Mouse (Mus musculus) megakaryocyte, embryonic 14.5 days (primary cell): ENCODE measurements around the gene Utf1. TPM values are rescaled to one million over a fixed set of nuclear protein-coding genes. Genes with fewer than 3 reads are reported as not detected.

Experiments
- H3K27me3 ChIP-seq: replicated peaks from 2 replicates; pipeline ENCODE3; 2012; ENCODE audit warnings: inconsistent platforms
- H3K36me3 ChIP-seq: replicated peaks from 2 replicates; pipeline ENCODE3; 2012; ENCODE audit warnings: low read length, inconsistent platforms, mixed read lengths
- H3K4me1 ChIP-seq: 2 replicates; pipeline ENCODE4 v1.6.1; 2012; ENCODE audit warnings: inconsistent platforms
- H3K4me3 ChIP-seq: replicated peaks from 2 replicates; pipeline ENCODE3; 2012; ENCODE audit warnings: moderate library complexity, mild to moderate bottlenecking, inconsistent platforms
- H3K9me3 ChIP-seq: 2 replicates; pipeline ENCODE4 v1.6.1; 2012; ENCODE audit warnings: inconsistent platforms
- FLI1 ChIP-seq: IDR thresholded peaks from 2 replicates; pipeline ENCODE4 v1.6.1; 2012; ENCODE audit warnings: low read length, inconsistent platforms, mixed read lengths
- GATA1 ChIP-seq: IDR thresholded peaks from 3 replicates; pipeline ENCODE4 v1.6.1; 2012; ENCODE audit warnings: mixed read lengths, low read length, inconsistent platforms, borderline replicate concordance
- polyA plus RNA-seq: library from polyadenylated mRNA; stranded (reverse); fragments of >175 nt; gene quantifications from 2 replicates; pipeline ENCODE4 v1.2.3, GENCODE M21; 2012; ENCODE audit warnings: low replicate concordance; ENCODE audit not compliant: insufficient read depth

Gene Utf1
- not detected in 2 replicates for polyA plus RNA-seq

GRCm38 (mm10) chr7:139943674-139944281 is at the start of gene Utf1:
Gene Utf1 (plus strand): TSS chr7:139943789.
- H3K4me3 ChIP-seq, result peak within 1 kb of the TSS; percentile 81

GRCm38 (mm10) chr7:139894655-139895557 is 48.7 kb upstream of the Utf1 start, which contains the start of gene Kndc1:
Gene Kndc1 (plus strand): TSS chr7:139894696.
- Histone ChIP-seq H3K27me3 (peaks cover 87% of the 10 kb centered on the region), H3K4me3 (peak within 1 kb of the TSS; percentile 38), H3K9me3 (no peaks in the 10 kb centered on the region; the same call in 1 of the 2 replicates), H3K4me1 (no peaks in the 10 kb centered on the region), H3K36me3 (no peaks in the 10 kb centered on the region)
- TF ChIP-seq GATA1, result no peak
- TF ChIP-seq FLI1, result no peak

More at GRCm38 (mm10) chr7:139943674-139944281, at the start of gene Utf1:
- Histone ChIP-seq H3K9me3 (peaks cover 3% of the 10 kb centered on the region; the same call in 1 of the 2 replicates), H3K36me3 (no peaks in the 10 kb centered on the region), H3K4me1 (peaks cover 13% of the 10 kb centered on the region), H3K27me3 (peaks cover 91% of the 10 kb centered on the region)
- no peak for TF ChIP-seq GATA1
- TF ChIP-seq FLI1, result no peak

- Histone ChIP-seq H3K4me3 (no peak overlapping the region), H3K4me1 (no peaks in the 10 kb centered on the region; the same call in 1 of the 2 replicates), H3K27me3 (peaks cover 92% of the 10 kb centered on the region), H3K36me3 (no peaks in the 10 kb centered on the region), H3K9me3 (no peaks in the 10 kb centered on the region; the same call in 1 of the 2 replicates)
- TF ChIP-seq GATA1, result no peak
These were observed 47.3 kb upstream of the Utf1 start for GRCm38 (mm10) chr7:139896271-139896670.

GRCm38 (mm10) chr7:139896796-139897195 is 46.8 kb upstream of the Utf1 start:
- no peaks in the 10 kb centered on the region; the same call in 1 of the 2 replicates for H3K4me1 ChIP-seq
- TF ChIP-seq FLI1 (no peak), GATA1 (no peak)
- peaks cover 94% of the 10 kb centered on the region for H3K27me3 ChIP-seq
- no peaks in the 10 kb centered on the region; the same call in 1 of the 2 replicates for H3K9me3 ChIP-seq
- H3K36me3 ChIP-seq, result no peaks in the 10 kb centered on the region
- H3K4me3 ChIP-seq, result no peak overlapping the region

- Histone ChIP-seq H3K4me3 (no peak overlapping the region), H3K4me1 (no peaks in the 10 kb centered on the region; the same call in 1 of the 2 replicates), H3K27me3 (peaks cover 92% of the 10 kb centered on the region), H3K36me3 (no peaks in the 10 kb centered on the region), H3K9me3 (no peaks in the 10 kb centered on the region; the same call in 1 of the 2 replicates)
- TF ChIP-seq FLI1 (no peak), GATA1 (no peak)
These were observed 45.0 kb upstream of the Utf1 start for GRCm38 (mm10) chr7:139898606-139899005.

GRCm38 (mm10) chr7:139899505-139899904 is 44.1 kb upstream of the Utf1 start:
- TF ChIP-seq GATA1 (no peak), FLI1 (no peak)
- Histone ChIP-seq H3K4me3 (peak overlapping the region; percentile 33), H3K4me1 (no peaks in the 10 kb centered on the region; the same call in 1 of the 2 replicates), H3K9me3 (no peaks in the 10 kb centered on the region; the same call in 1 of the 2 replicates), H3K36me3 (no peaks in the 10 kb centered on the region), H3K27me3 (peaks cover 91% of the 10 kb centered on the region)

GRCm38 (mm10) chr7:139900456-139900855 is 43.1 kb upstream of the Utf1 start:
- no peak overlapping the region for H3K4me3 ChIP-seq
- H3K36me3 ChIP-seq, result no peaks in the 10 kb centered on the region
- TF ChIP-seq FLI1, result no peak
- TF ChIP-seq GATA1, result no peak
- peaks cover 89% of the 10 kb centered on the region for H3K27me3 ChIP-seq
- peaks cover 5% of the 10 kb centered on the region for H3K4me1 ChIP-seq
- H3K9me3 ChIP-seq, result no peaks in the 10 kb centered on the region; the same call in 1 of the 2 replicates

- H3K4me3 ChIP-seq, result no peak overlapping the region
- no peaks in the 10 kb centered on the region; the same call in 1 of the 2 replicates for H3K9me3 ChIP-seq
- peaks cover 10% of the 10 kb centered on the region for H3K4me1 ChIP-seq
- TF ChIP-seq FLI1 (no peak), GATA1 (no peak)
- no peaks in the 10 kb centered on the region for H3K36me3 ChIP-seq
- H3K27me3 ChIP-seq, result peaks cover 88% of the 10 kb centered on the region
These were observed 42.7 kb upstream of the Utf1 start for GRCm38 (mm10) chr7:139900896-139901295.

- Histone ChIP-seq H3K36me3 (no peaks in the 10 kb centered on the region), H3K27me3 (peaks cover 87% of the 10 kb centered on the region), H3K4me3 (no peak overlapping the region), H3K9me3 (no peaks in the 10 kb centered on the region; the same call in 1 of the 2 replicates), H3K4me1 (peaks cover 18% of the 10 kb centered on the region)
- TF ChIP-seq FLI1 (no peak), GATA1 (no peak)
These were observed 41.6 kb upstream of the Utf1 start for GRCm38 (mm10) chr7:139901981-139902380.
